Mouse (Mus musculus) testis, postnatal 14 days (tissue): Measurements from ENCODE around the gene Apoa2.

Experiments
- DNase-seq: peaks from one replicate; pipeline ENCODE4 v3.0.0; 2021; ENCODE audit warnings: low spot score

Apoa2 gene

GRCm38 (mm10) chr1:171224857-171225256 is at the start of gene Apoa2:
TSS of gene Apoa2 (plus strand) at chr1:171225054.
- no peak for DNase-seq

GRCm38 (mm10) chr1:171179487-171180171 is 45.2 kb upstream of the Apoa2 start:
- DNase-seq = no peak

- DNase-seq = no peak
These were observed 41.8 kb upstream of the Apoa2 start for GRCm38 (mm10) chr1:171183025-171183424.

GRCm38 (mm10) chr1:171183620-171184019 is 41.2 kb upstream of the Apoa2 start:
- DNase-seq = no peak

GRCm38 (mm10) chr1:171184314-171184713 is 40.5 kb upstream of the Apoa2 start:
- no peak for DNase-seq

- no peak for DNase-seq
These were observed 39.2 kb upstream of the Apoa2 start for GRCm38 (mm10) chr1:171185655-171186054.

- DNase-seq = no peak
These were observed 36.8 kb upstream of the Apoa2 start for GRCm38 (mm10) chr1:171187851-171188700.

- peak; percentile 45 for DNase-seq
These were observed 35.8 kb upstream of the Apoa2 start for GRCm38 (mm10) chr1:171189046-171189445.

- peak; percentile 41 for DNase-seq
These were observed 35.3 kb upstream of the Apoa2 start for GRCm38 (mm10) chr1:171189476-171190114.

- no peak for DNase-seq
These were observed 34.0 kb upstream of the Apoa2 start for GRCm38 (mm10) chr1:171190832-171191231.

- no peak for DNase-seq
These were observed 32.6 kb upstream of the Apoa2 start for GRCm38 (mm10) chr1:171192283-171192682.

- DNase-seq = no peak
These were observed 31.6 kb upstream of the Apoa2 start for GRCm38 (mm10) chr1:171193093-171193840.

- no peak for DNase-seq
These were observed 30.7 kb upstream of the Apoa2 start for GRCm38 (mm10) chr1:171193911-171194830.

- DNase-seq = no peak
These were observed 29.6 kb upstream of the Apoa2 start for GRCm38 (mm10) chr1:171195046-171195822.

- peak; percentile 64 for DNase-seq
These were observed 28.9 kb upstream of the Apoa2 start, which contains the start of gene Pcp4l1 for GRCm38 (mm10) chr1:171195887-171196397. TSS of gene Pcp4l1 (minus strand) at chr1:171196268.

- DNase-seq = no peak
These were observed 25.3 kb upstream of the Apoa2 start for GRCm38 (mm10) chr1:171199532-171199931.

- no peak for DNase-seq
These were observed 24.1 kb upstream of the Apoa2 start for GRCm38 (mm10) chr1:171200769-171201168.

GRCm38 (mm10) chr1:171203471-171204248 is 21.2 kb upstream of the Apoa2 start:
- no peak for DNase-seq

- DNase-seq = no peak
These were observed 20.6 kb upstream of the Apoa2 start for GRCm38 (mm10) chr1:171204249-171204644.
